Mouse (Mus musculus) heart, embryonic 14.5 days (tissue): ENCODE data around the gene Mybpc2. TPM values are rescaled to one million over a fixed set of nuclear protein-coding genes. Genes with fewer than 3 reads are reported as not detected.
A peak's percentile ranks its signal among the peaks of the same experiment; 100 is the strongest.

Experiments used
- ATAC-seq: fragments of 200-750 bp; cut with Nextera tagmentation; 2 replicates; pipeline ENCODE4 v1.8.0; 2017; ENCODE audit warnings: low read depth, moderate TSS enrichment; ENCODE audit not compliant: insufficient number of reproducible peaks, insufficient read depth, low FRiP score
- H3K27ac ChIP-seq, 2 experiments: fragments of 200-500 bp in 1 of 2; fragments of 300-500 bp in 1 of 2; sonication (generic) in 1 of 2; replicated peaks in 1 of 2; 2 replicates each; pipeline ENCODE4 v1.5.1; 2012 to 2014; ENCODE audit warnings: low read depth in 2 of 2, low read length in 2 of 2, control low read depth in 1 of 2, mild to moderate bottlenecking in 1 of 2, mixed read lengths in 1 of 2; ENCODE audit not compliant: control insufficient read depth in 1 of 2, insufficient read depth in 1 of 2
- H3K27me3 ChIP-seq: fragments of 300-500 bp; sonication (generic); 2 replicates; pipeline ENCODE4 v1.6.1; 2014; ENCODE audit warnings: mild to moderate bottlenecking, low read length, control low read depth; ENCODE audit not compliant: control insufficient read depth, insufficient read depth
- H3K36me3 ChIP-seq: fragments of 300-500 bp; sonication (generic); 2 replicates; pipeline ENCODE4 v1.6.1; 2014; ENCODE audit warnings: mild to moderate bottlenecking, control low read depth, low read length, mixed read lengths; ENCODE audit not compliant: control insufficient read depth, insufficient read depth
- H3K4me1 ChIP-seq, 2 experiments: fragments of 200-500 bp in 1 of 2; fragments of 300-500 bp in 1 of 2; sonication (generic) in 1 of 2; 2 replicates each; pipeline ENCODE4 v1.6.1; 2012 to 2014; ENCODE audit warnings: low read length in 2 of 2, control low read depth in 1 of 2, mixed read lengths in 1 of 2; ENCODE audit not compliant: control insufficient read depth in 2 of 2, insufficient read depth in 2 of 2
- H3K4me2 ChIP-seq: fragments of 300-500 bp; sonication (generic); 2 replicates; pipeline ENCODE4 v1.6.1; 2014; ENCODE audit warnings: mild to moderate bottlenecking, low read length
- H3K4me3 ChIP-seq, 2 experiments: fragments of 200-500 bp in 1 of 2; fragments of 300-500 bp in 1 of 2; sonication (generic) in 1 of 2; 2 replicates each; pipeline ENCODE4 v1.5.1; 2012 to 2014; ENCODE audit warnings: low read length in 2 of 2, mild to moderate bottlenecking in 2 of 2, control low read depth in 1 of 2, low read depth in 1 of 2, moderate library complexity in 1 of 2; ENCODE audit not compliant: control insufficient read depth in 1 of 2, insufficient read depth in 1 of 2
- H3K9ac ChIP-seq: fragments of 300-500 bp; sonication (generic); 2 replicates; pipeline ENCODE4 v1.6.1; 2014; ENCODE audit warnings: mild to moderate bottlenecking, low read length
- H3K9me3 ChIP-seq: fragments of 300-500 bp; sonication (generic); 2 replicates; pipeline ENCODE4 v1.6.1; 2016; ENCODE audit warnings: low read length, control low read depth; ENCODE audit not compliant: control insufficient read depth
- WGBS: fragments of 180-500 bp; shearing (Covaris S2); extraction: QIAGEN DNeasy Blood & Tissue Kit; methylation state at CpG from one replicate; pipeline ENCODE4 v1.1.7; 2014; 5-methylcytosine and 5-hydroxymethylcytosine counted together
- polyA plus RNA-seq: library from polyadenylated mRNA; unstranded; fragments of >200 nt; fragmentation: Nextera tagmentation; extraction: Ambion mirVana; gene quantifications from 2 replicates; pipeline ENCODE4 v1.2.1, GENCODE M21; 2014

The Mybpc2 gene
- polyA plus RNA-seq, result 2.3 and 3.3 TPM in 2 replicates

- peak within 1 kb of the TSS; percentile 10 to 24; a peak in 1 of 4 replicates for H3K27ac ChIP-seq
- peak within 1 kb of the TSS; percentile 57 for H3K4me2 ChIP-seq
- no peak for ATAC-seq
- WGBS, result 25% methylated on average over 12 of the region's 12 CpGs
- H3K4me3 ChIP-seq, result peak within 1 kb of the TSS in 1 of 2 experiments; percentile 2; a peak in 2 of 4 replicates
- H3K27me3 ChIP-seq, result peaks cover 56% of the 10 kb centered on the region
- H3K9me3 ChIP-seq, result no peaks in the 10 kb centered on the region
- H3K4me1 ChIP-seq, result peaks cover 17 to 20% of the 10 kb centered on the region in 2 experiments
- H3K9ac ChIP-seq, result peak within 1 kb of the TSS; percentile 70
- no peaks in the 10 kb centered on the region for H3K36me3 ChIP-seq
These were observed at the start of gene Mybpc2 for GRCm38 (mm10) chr7:44524502-44524901. Gene Mybpc2, minus strand, starts transcription at chr7:44524656.

- Histone ChIP-seq H3K27ac (no peak overlapping the region), H3K4me1 (no peaks in the 10 kb centered on the region), H3K36me3 (no peaks in the 10 kb centered on the region), H3K27me3 (0 out of 2 replicates have a peak, but pooled peaks cover 2% of the 10 kb centered on the region), H3K4me3 (no peak overlapping the region), H3K9me3 (no peaks in the 10 kb centered on the region), H3K4me2 (no peak overlapping the region), H3K9ac (no peak overlapping the region)
- ATAC-seq, result no peak
- 80% methylated on average over 5 of the region's 5 CpGs for WGBS
These were observed 48.6 kb upstream of the Mybpc2 start for GRCm38 (mm10) chr7:44572956-44573484.

GRCm38 (mm10) chr7:44572213-44572701 is 47.8 kb upstream of the Mybpc2 start, which contains the start of gene Napsa:
Gene Napsa, plus strand, starts transcription at chr7:44572380.
- Histone ChIP-seq H3K36me3 (no peaks in the 10 kb centered on the region), H3K4me1 (no peaks in the 10 kb centered on the region), H3K4me2 (no peak within 1 kb of the TSS), H3K27ac (no peak within 1 kb of the TSS), H3K4me3 (no peak within 1 kb of the TSS), H3K9ac (no peak within 1 kb of the TSS), H3K27me3 (0 out of 2 replicates have a peak, but pooled peaks cover 2% of the 10 kb centered on the region), H3K9me3 (no peaks in the 10 kb centered on the region)
- no peak for ATAC-seq
- 37% methylated on average over 7 of the region's 7 CpGs for WGBS

GRCm38 (mm10) chr7:44571811-44572210 is 47.4 kb upstream of the Mybpc2 start:
- H3K36me3 ChIP-seq, result no peaks in the 10 kb centered on the region
- 0 out of 2 replicates have a peak, but pooled peaks cover 2% of the 10 kb centered on the region for H3K27me3 ChIP-seq
- no peak overlapping the region for H3K27ac ChIP-seq
- WGBS, result 80% methylated on average over 4 of the region's 4 CpGs
- no peak overlapping the region for H3K9ac ChIP-seq
- no peak overlapping the region for H3K4me2 ChIP-seq
- no peak overlapping the region for H3K4me3 ChIP-seq
- H3K9me3 ChIP-seq, result no peaks in the 10 kb centered on the region
- ATAC-seq, result no peak
- H3K4me1 ChIP-seq, result no peaks in the 10 kb centered on the region

GRCm38 (mm10) chr7:44570989-44571388 is 46.5 kb upstream of the Mybpc2 start:
- ATAC-seq, result no peak
- Histone ChIP-seq H3K4me2 (no peak overlapping the region), H3K27ac (no peak overlapping the region), H3K9ac (no peak overlapping the region), H3K9me3 (no peaks in the 10 kb centered on the region), H3K27me3 (0 out of 2 replicates have a peak, but pooled peaks cover 2% of the 10 kb centered on the region), H3K4me3 (no peak overlapping the region), H3K36me3 (no peaks in the 10 kb centered on the region), H3K4me1 (no peaks in the 10 kb centered on the region)
- WGBS, result 74% methylated on average over 6 of the region's 6 CpGs

GRCm38 (mm10) chr7:44568803-44569202 is 44.3 kb upstream of the Mybpc2 start:
- 62% methylated on average over 9 of the region's 9 CpGs for WGBS
- Histone ChIP-seq H3K4me1 (no peaks in the 10 kb centered on the region), H3K36me3 (no peaks in the 10 kb centered on the region), H3K9ac (no peak overlapping the region), H3K9me3 (no peaks in the 10 kb centered on the region), H3K4me2 (no peak overlapping the region), H3K27ac (no peak overlapping the region), H3K4me3 (no peak overlapping the region), H3K27me3 (0 out of 2 replicates have a peak, but pooled peaks cover 2% of the 10 kb centered on the region)
- no peak for ATAC-seq

GRCm38 (mm10) chr7:44565414-44565813 is 41.0 kb upstream of the Mybpc2 start:
- ATAC-seq, result no peak

More at GRCm38 (mm10) chr7:44565414-44565813, 41.0 kb upstream of the Mybpc2 start:
- Histone ChIP-seq H3K4me1 (no peaks in the 10 kb centered on the region), H3K27ac (no peak overlapping the region), H3K9me3 (no peaks in the 10 kb centered on the region), H3K27me3 (0 out of 2 replicates have a peak, but pooled peaks cover 6% of the 10 kb centered on the region), H3K4me3 (no peak overlapping the region), H3K9ac (no peak overlapping the region), H3K36me3 (no peaks in the 10 kb centered on the region), H3K4me2 (no peak overlapping the region)
- WGBS, result 62% methylated on average over 6 of the region's 6 CpGs
